Mouse (Mus musculus) forebrain, embryonic 15.5 days (tissue): Measurements from ENCODE around the gene 4930583I09Rik. TPM values are rescaled to one million over a fixed set of nuclear protein-coding genes. Genes with fewer than 3 reads are reported as not detected.
A peak's percentile ranks its signal among the peaks of the same experiment; 100 is the strongest.

ENCODE experiments used
- ATAC-seq: fragments of 200-750 bp; cut with Nextera tagmentation; replicated peaks from 2 replicates; pipeline ENCODE4 v1.8.0; 2017; ENCODE audit warnings: mild to moderate bottlenecking, moderate TSS enrichment, moderate library complexity
- H3K27ac ChIP-seq: fragments of 300-500 bp; sonication (generic); replicated peaks from 2 replicates; pipeline ENCODE4 v1.5.1; 2015; ENCODE audit warnings: mild to moderate bottlenecking, inconsistent platforms
- H3K27me3 ChIP-seq: fragments of 300-500 bp; sonication (generic); 2 replicates; pipeline ENCODE4 v1.6.1; 2015; ENCODE audit warnings: inconsistent platforms
- H3K36me3 ChIP-seq: fragments of 300-500 bp; sonication (generic); 2 replicates; pipeline ENCODE4 v1.6.1; 2015; ENCODE audit warnings: mild to moderate bottlenecking, inconsistent platforms
- H3K4me1 ChIP-seq: fragments of 300-500 bp; sonication (generic); 2 replicates; pipeline ENCODE4 v1.6.1; 2015; ENCODE audit warnings: inconsistent platforms
- H3K4me2 ChIP-seq: fragments of 300-500 bp; sonication (generic); replicated peaks from 2 replicates; pipeline ENCODE4 v1.6.1; 2015; ENCODE audit warnings: mild to moderate bottlenecking, inconsistent platforms
- H3K4me3 ChIP-seq: fragments of 300-500 bp; sonication (generic); 2 replicates; pipeline ENCODE4 v1.5.1; 2015; ENCODE audit warnings: mild to moderate bottlenecking, inconsistent platforms
- H3K9ac ChIP-seq: fragments of 300-500 bp; sonication (generic); replicated peaks from 2 replicates; pipeline ENCODE4 v1.6.1; 2015; ENCODE audit warnings: mild to moderate bottlenecking, inconsistent platforms
- H3K9me3 ChIP-seq: fragments of 300-500 bp; sonication (generic); 2 replicates; pipeline ENCODE4 v1.6.1; 2016; ENCODE audit warnings: inconsistent platforms
- WGBS: fragments of 180-500 bp; shearing (Covaris S2); methylation state at CpG from one replicate; pipeline ENCODE4 v1.1.7; 2015; ENCODE audit warnings: mixed read lengths; 5-methylcytosine and 5-hydroxymethylcytosine counted together
- polyA plus RNA-seq: library from polyadenylated mRNA; unstranded; fragments of >200 nt; fragmentation: Nextera tagmentation; extraction: Ambion mirVana; gene quantifications from 2 replicates; pipeline ENCODE4 v1.2.1, GENCODE M21; 2015

4930583I09Rik gene
- polyA plus RNA-seq, 1 experiment from 2014 or later = not detected

DNA sequence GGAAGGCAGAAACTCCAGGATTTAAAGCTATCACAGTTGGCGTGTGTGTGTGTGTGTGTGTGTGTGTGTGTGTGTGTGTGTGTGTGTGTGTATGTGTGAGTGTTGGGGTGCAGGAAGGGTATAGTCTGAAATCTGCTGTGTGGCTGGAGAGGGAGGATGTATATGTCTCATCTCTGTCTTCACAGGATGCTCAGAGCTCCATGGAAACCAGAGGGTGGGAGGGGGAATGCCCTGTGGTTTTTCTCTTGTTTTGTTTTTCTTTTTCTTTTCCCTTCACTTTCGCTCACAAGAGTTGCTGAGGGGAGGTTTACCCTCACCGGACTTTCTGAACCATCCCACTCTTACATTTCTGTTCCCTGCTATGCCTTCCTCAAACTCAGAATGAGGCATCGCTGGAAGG is 9.0 kb downstream of the 4930583I09Rik start:
- Histone ChIP-seq H3K27me3 (no peaks in the 10 kb centered on the region), H3K4me3 (no peak overlapping the region), H3K4me1 (no peaks in the 10 kb centered on the region), H3K27ac (no peak overlapping the region), H3K9me3 (no peaks in the 10 kb centered on the region), H3K4me2 (no peak overlapping the region), H3K36me3 (no peaks in the 10 kb centered on the region), H3K9ac (no peak overlapping the region)
- 72% methylated on average over 4 of the region's 4 CpGs for WGBS
- ATAC-seq = no peak

DNA sequence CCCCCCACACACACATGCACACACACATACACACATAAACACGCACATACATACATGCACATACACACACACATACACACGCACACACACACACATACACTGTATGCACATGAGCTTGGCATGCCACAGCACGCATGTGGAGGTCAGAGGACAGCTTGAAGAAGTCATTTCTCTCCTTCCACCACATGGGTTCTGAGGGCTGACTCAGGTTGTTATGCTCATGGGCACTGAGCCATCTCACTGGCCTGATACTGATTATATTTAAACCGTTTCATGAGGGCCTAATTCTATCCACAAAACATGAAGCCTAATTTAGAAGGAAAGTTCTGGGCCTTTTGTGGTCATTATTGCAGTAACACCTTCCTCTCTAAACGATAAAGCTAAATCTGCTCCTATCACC is 13.3 kb downstream of the 4930583I09Rik start:
- Histone ChIP-seq H3K4me1 (no peaks in the 10 kb centered on the region), H3K36me3 (no peaks in the 10 kb centered on the region), H3K4me3 (no peak overlapping the region), H3K9ac (no peak overlapping the region), H3K27me3 (no peaks in the 10 kb centered on the region), H3K9me3 (no peaks in the 10 kb centered on the region), H3K27ac (no peak overlapping the region), H3K4me2 (no peak overlapping the region)
- 93% methylated on average over 5 of the region's 5 CpGs for WGBS
- ATAC-seq = no peak

DNA sequence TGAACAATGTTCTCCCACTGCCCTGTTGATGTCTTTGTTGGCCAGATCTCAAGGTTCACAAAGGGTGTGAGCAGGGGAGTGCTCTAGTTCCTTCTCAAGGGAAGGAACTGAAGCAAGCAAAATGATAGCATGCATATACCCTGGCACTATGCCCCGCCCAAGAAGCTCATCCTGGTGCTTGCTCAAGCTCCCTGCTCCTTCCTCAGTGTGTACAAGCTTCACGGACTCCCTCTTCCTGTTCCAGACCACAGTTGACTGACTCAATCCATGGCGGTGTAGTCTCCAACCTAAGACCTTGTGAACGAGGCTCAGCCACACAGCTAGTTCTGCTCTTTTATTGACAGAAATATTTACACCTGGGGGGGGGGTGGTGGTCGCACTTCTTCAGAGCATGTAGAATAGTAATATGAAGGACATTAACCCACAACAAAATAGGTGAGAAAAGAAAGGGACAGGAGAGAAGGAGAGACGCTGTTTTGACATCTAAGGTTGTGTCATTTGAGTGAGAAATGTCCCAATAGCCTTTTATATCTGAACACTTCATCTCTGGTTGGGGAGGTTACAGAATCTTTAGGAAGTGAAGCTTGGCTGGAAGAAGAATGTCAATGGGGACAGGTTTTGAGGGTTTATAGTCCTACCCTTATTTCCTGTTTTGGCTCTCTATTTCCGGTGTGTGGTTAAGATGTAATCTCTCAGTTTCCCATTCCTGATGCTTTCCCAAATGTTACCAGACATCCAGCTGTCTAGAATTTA is 14.9 kb downstream of the 4930583I09Rik start:
- ATAC-seq = no peak

DNA sequence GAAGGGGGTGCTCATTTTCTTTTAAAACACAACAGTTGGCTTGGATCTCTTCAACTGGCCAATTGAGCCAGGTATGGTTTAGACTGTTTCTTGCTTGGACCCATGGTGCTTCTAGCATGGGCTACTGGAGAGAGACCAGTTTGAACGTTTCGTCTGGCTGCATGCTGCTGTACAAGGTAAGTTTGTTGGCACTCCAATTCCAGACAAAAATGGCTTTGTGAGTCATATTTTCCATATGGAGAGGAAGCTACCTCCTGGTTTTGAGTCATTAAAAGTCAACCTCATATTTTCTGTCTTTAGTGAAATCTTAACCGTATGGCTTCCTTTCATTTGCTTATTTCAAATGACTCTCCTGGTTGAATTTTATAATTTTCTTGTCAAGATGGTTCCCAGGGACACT is 19.6 kb downstream of the 4930583I09Rik start:
- Histone ChIP-seq H3K4me3 (no peak overlapping the region), H3K9ac (no peak overlapping the region), H3K36me3 (no peaks in the 10 kb centered on the region), H3K27me3 (no peaks in the 10 kb centered on the region), H3K9me3 (no peaks in the 10 kb centered on the region), H3K4me2 (no peak overlapping the region), H3K4me1 (no peaks in the 10 kb centered on the region), H3K27ac (no peak overlapping the region)
- no peak for ATAC-seq
- WGBS = 93% methylated on average over 3 of the region's 3 CpGs

More for the DNA sequence above, 14.9 kb downstream of the 4930583I09Rik start:
- no peak overlapping the region for H3K4me2 ChIP-seq
- no peaks in the 10 kb centered on the region for H3K9me3 ChIP-seq
- no peak overlapping the region for H3K9ac ChIP-seq
- H3K4me3 ChIP-seq = no peak overlapping the region
- H3K27ac ChIP-seq = no peak overlapping the region
- no peaks in the 10 kb centered on the region for H3K27me3 ChIP-seq
- WGBS = 87% methylated on average over 7 of the region's 7 CpGs
- H3K36me3 ChIP-seq = no peaks in the 10 kb centered on the region
- H3K4me1 ChIP-seq = no peaks in the 10 kb centered on the region

DNA sequence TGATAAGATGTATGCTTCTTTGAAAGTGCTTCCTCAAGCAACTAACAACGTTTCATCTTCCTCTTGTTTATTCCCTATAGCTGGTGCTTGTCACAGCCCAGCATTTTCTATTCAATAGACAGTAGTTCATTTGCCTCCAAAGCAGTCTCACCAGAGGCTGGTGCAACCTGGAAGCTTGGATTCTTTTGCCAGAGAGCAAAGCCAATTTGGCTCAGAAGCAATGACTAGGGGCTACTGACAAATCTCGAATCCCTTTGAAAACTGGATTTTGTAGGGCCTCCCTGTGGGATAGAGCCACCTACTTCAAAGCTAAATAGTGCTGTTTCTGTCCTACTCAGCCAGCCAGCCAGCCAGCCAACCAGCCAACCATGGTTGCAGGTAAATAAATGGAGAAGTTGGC is 20.1 kb downstream of the 4930583I09Rik start:
- 64% methylated on average over 2 of the region's 2 CpGs for WGBS
- H3K36me3 ChIP-seq = no peaks in the 10 kb centered on the region
- no peak for ATAC-seq
- H3K4me2 ChIP-seq = no peak overlapping the region
- H3K4me3 ChIP-seq = no peak overlapping the region
- no peak overlapping the region for H3K27ac ChIP-seq
- no peaks in the 10 kb centered on the region for H3K4me1 ChIP-seq
- no peaks in the 10 kb centered on the region for H3K9me3 ChIP-seq
- no peaks in the 10 kb centered on the region for H3K27me3 ChIP-seq
- no peak overlapping the region for H3K9ac ChIP-seq

DNA sequence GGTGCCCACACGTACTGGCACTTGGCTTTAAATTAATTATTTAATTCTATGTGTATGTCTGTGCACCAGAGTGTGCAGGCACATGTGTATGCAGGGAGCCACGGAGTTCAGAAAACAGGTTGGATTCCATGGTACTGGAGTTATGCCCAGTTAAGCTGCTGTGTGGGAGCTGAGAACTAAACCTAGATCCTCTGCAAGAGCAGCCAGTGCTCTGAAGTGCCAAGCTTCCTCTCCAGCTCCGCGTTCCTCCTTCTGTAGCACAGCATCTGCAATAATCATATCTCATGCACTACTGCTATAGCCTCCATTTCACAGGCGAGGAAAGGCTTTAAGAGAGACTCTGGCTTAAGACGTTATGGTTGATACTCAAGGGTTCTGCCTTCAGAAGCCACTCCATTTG is 22.3 kb downstream of the 4930583I09Rik start:
- H3K27me3 ChIP-seq = no peaks in the 10 kb centered on the region
- ATAC-seq = no peak
- H3K9me3 ChIP-seq = no peaks in the 10 kb centered on the region
- 93% methylated on average over 6 of the region's 6 CpGs for WGBS
- no peak overlapping the region for H3K27ac ChIP-seq
- H3K36me3 ChIP-seq = no peaks in the 10 kb centered on the region
- no peak overlapping the region for H3K4me2 ChIP-seq
- H3K4me3 ChIP-seq = no peak overlapping the region
- no peaks in the 10 kb centered on the region for H3K4me1 ChIP-seq
- no peak overlapping the region for H3K9ac ChIP-seq

DNA sequence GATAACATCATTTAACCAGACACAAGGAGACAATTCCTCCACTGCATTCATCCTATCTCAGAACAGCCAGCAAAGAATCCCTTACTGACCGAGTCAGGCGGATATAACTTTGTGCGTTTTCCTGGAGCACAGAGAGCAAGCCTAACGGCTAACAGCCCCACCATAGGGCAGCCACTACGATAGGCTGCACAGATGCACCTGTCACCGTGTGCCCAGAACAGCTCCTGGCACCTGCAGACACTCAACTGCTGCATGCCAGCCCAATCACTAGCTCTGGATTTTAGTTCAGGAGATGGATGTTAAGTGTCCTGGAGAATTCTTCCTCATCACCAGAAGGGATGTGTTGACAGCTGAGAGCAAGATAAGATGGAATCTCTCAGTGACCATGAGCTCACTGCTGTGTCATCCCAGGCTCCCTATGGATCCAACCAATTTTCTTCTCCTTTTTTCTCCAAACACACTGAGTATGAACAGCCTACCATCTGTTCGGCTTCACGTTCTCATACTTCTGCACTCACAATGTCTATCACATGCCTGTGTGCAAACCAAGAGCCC is 29.8 kb downstream of the 4930583I09Rik start:
- 80% methylated on average over 8 of the region's 8 CpGs for WGBS
- ATAC-seq = no peak

DNA sequence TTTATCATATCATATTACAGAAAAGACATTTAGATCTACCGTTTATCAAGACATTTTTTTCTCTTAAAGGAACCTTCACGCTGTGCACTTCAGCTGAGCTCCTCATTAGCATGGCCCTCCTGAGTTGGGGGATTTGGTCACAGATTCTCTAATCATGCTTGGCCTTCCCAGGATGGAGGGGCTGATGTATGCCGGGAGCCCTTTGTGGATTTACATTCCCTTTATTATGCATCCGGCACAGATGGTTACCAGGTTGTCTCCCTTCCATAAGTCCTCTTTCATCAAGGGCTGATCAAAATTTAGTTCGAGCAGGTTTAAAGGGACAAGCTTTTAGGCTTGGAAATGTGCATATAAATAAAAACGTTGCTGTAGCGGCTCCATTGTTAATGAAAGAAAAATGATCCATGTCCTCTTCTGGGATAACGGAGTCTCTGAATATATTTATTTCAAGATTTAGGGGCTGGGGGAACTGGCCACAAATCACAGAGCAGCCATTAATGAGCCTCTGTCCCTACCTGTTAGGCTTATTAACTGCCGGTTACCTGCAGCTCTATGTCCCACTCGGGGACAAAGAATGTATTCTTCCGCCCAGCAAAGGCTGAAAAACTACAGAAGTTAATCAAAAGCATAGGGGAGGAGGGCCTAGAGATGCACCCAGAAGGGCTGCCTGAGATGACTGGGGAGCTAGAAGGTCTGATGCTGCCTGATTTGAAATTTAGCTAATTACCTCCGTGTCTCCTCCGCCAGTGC is 31.3 kb downstream of the 4930583I09Rik start:
- H3K4me3 ChIP-seq = no peak overlapping the region
- H3K27ac ChIP-seq = no peak overlapping the region
- H3K9ac ChIP-seq = no peak overlapping the region
- peaks cover 9% of the 10 kb centered on the region; the same call in 1 of the 2 replicates for H3K4me1 ChIP-seq
- H3K27me3 ChIP-seq = no peaks in the 10 kb centered on the region
- no peak; the same call in 1 of the 2 replicates for ATAC-seq
- no peaks in the 10 kb centered on the region for H3K9me3 ChIP-seq
- 38% methylated on average over 13 of the region's 13 CpGs for WGBS
- no peaks in the 10 kb centered on the region for H3K36me3 ChIP-seq
- H3K4me2 ChIP-seq = no peak overlapping the region

More for the DNA sequence above, 29.8 kb downstream of the 4930583I09Rik start:
- Histone ChIP-seq H3K4me1 (peaks cover 9% of the 10 kb centered on the region; the same call in 1 of the 2 replicates), H3K4me3 (no peak overlapping the region), H3K27me3 (no peaks in the 10 kb centered on the region), H3K4me2 (no peak overlapping the region), H3K9ac (no peak overlapping the region), H3K9me3 (no peaks in the 10 kb centered on the region), H3K36me3 (no peaks in the 10 kb centered on the region), H3K27ac (no peak overlapping the region)

DNA sequence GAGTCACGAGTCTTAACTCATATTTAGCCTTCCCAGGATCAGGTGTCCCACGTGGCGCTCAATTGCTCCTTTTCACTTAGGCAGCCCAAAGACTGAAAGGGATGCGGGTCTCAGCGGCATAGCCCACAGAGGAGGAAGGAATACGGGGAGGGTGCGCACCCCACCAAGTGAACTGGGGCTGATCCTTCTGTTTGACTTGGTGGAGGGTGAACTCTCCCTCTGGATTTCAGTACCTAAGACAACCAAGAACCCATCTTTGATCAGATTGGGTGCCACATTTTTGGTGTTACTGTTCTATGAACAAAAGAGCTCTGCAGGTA is 33.0 kb downstream of the 4930583I09Rik start:
- Histone ChIP-seq H3K36me3 (no peaks in the 10 kb centered on the region), H3K27me3 (no peaks in the 10 kb centered on the region), H3K4me2 (no peak overlapping the region), H3K27ac (no peak overlapping the region), H3K4me3 (no peak overlapping the region), H3K9me3 (no peaks in the 10 kb centered on the region), H3K9ac (no peak overlapping the region), H3K4me1 (peaks cover 9% of the 10 kb centered on the region; the same call in 1 of the 2 replicates)
- no peak for ATAC-seq
- WGBS = 34% methylated on average over 7 of the region's 7 CpGs

DNA sequence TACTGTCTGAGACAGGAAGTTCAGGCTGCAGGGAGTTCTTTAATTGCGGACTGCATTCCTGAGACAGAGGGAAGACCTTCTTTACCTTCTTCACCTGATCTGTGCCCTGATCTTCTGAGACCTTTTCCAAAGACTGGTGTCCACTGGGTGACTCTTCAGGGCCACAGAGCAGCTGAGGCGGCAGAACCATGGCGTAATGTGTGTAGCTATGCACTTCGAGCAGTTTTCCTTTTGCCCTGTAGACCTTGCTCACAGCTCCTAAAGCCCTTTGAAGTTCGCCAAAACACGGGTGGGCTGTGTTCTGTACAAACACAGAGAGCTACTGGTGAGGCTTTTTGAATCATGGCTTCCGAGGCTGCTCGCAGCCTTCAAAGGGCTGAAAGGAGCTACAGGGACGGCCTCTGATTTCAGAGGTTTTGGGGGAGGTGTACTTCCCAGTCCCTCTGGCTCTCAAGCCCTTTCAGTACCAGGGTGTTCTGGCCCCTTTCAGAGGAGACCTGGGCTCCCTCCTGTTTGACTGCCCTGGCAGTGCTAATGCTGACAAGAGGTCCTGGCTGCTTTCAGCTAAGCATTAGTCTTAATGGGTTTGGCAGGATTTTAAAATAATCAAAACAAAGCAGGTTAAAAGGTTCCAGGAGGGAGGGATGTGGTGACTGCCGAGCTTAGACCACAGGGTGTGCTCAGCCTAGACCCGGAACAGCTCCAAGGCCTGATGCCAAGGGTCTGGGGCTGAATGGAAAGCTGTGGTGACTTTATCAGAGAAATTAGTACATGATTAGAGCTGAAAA is 33.5 kb downstream of the 4930583I09Rik start:
- Histone ChIP-seq H3K27me3 (no peaks in the 10 kb centered on the region), H3K4me3 (no peak overlapping the region), H3K4me2 (no peak overlapping the region), H3K9me3 (no peaks in the 10 kb centered on the region), H3K27ac (no peak overlapping the region), H3K36me3 (no peaks in the 10 kb centered on the region), H3K4me1 (peaks cover 9% of the 10 kb centered on the region; the same call in 1 of the 2 replicates), H3K9ac (no peak overlapping the region)
- 28% methylated on average over 11 of the region's 11 CpGs for WGBS
- ATAC-seq = peak; percentile 60

DNA sequence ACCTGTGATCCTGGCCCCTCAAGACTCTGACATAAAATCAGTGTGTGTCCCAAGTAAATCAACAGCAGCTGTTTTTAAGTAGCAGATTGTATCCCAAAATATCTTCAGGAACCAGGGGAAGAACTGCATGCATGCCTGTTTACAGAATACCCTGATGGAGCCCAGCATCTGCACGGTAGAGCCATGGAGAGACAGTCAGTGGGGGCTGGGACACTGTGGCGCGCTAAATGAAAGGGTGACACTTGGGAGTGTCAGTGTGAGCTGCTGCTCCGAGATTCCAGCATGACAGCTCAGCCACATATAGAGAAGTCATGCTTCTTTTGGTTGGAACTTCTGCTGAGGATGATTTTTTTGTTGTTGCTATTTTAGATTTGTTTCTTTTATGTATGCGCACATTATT is 43.2 kb downstream of the 4930583I09Rik start:
- no peak overlapping the region for H3K9ac ChIP-seq
- no peak overlapping the region for H3K27ac ChIP-seq
- no peaks in the 10 kb centered on the region for H3K4me1 ChIP-seq
- WGBS = 82% methylated on average over 5 of the region's 5 CpGs
- no peaks in the 10 kb centered on the region for H3K36me3 ChIP-seq
- no peaks in the 10 kb centered on the region for H3K27me3 ChIP-seq
- no peak overlapping the region for H3K4me3 ChIP-seq
- H3K4me2 ChIP-seq = no peak overlapping the region
- H3K9me3 ChIP-seq = no peaks in the 10 kb centered on the region
- ATAC-seq = no peak

DNA sequence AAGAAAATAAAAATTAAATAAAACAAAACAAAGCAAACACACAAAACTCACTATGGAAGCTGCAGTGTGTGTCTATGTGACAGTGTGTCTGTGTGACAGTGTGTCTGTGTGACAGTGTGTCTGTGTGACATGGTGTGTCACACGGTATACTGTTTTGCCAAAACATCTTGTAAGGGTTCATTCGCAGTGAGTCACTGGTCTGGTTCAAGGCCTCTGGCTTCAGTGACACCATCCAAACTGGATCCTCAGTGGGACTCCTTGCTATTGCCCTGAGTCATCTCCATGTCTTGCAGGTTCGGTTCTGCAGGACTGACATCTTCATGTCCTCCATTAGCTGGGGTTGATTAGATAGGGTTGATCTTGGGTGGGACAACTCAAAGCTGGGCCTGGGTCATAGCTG is 43.8 kb downstream of the 4930583I09Rik start:
- H3K27ac ChIP-seq = no peak overlapping the region
- H3K9me3 ChIP-seq = no peaks in the 10 kb centered on the region
- no peaks in the 10 kb centered on the region for H3K4me1 ChIP-seq
- WGBS = 86% methylated on average over 3 of the region's 3 CpGs
- no peak overlapping the region for H3K9ac ChIP-seq
- H3K36me3 ChIP-seq = no peaks in the 10 kb centered on the region
- no peak overlapping the region for H3K4me3 ChIP-seq
- H3K4me2 ChIP-seq = no peak overlapping the region
- H3K27me3 ChIP-seq = no peaks in the 10 kb centered on the region
- ATAC-seq = no peak
